Mouse (Mus musculus) kidney, postnatal 25 days (tissue): ENCODE measurements around the gene Slamf9.

Source experiments
- DNase-seq, 2 experiments: peaks; one replicate each; pipeline ENCODE4 v3.0.0; 2021; ENCODE audit warnings: mixed read lengths in 2 of 2

Gene Slamf9

DNA sequence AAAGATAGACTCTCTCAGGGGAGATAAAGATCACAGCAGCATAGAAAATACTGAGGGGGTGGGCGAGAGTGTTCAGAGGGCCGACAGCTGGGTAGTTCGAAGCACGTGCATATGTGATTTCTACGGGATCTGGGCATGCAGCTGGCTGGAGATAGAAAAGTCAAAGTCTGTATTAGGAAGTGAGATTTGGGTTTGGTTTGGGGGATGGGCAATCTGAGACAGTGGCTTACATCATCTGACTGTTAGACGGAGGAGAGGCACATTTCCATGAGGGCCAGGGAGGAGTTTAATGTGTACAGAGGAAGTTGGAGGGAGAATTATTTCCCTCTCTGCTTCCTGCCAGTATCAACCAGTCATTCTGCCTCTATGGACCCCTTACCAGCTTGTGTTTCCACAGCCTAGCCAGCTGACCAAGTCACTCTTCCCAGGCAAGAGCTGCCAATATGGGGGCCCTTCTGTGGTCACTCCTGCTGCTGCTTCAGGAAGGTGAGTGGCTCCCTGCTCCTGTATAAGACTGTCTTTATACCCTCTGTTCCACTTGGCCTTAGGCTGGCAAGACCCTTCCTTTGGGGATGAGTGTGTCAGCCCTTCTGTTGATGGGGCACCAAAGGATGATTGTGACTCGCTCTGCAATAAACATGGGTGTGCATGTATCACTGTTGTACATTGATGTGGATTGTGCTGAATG, at the start of gene Slamf9:
Gene Slamf9 (plus strand): TSS at position 305 of the 688 bp plus-strand sequence.
- no peak for DNase-seq

DNA sequence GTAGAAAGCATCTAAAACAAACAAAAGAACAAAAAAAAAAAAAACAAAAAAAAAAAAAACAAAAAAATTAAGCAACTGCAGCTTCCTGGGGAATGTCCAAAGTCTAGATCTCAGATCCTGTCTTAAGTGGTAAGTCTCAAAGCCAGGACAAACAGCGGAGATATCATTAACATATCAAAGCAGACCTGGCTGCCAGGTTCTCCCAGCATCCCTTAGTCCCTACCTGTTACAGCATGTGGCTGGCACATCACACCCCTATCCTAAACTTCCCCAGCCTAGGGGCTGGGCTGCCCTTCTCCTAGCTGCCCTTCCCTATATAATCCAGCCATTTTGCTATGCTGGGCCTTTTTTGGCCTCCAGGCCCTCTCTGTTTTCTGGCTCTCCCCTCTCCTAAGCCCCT, 48.7 kb upstream of the Slamf9 start:
- DNase-seq = no peak

- no peak for DNase-seq
Observed at GRCm38 (mm10) chr1:172427841-172428240, 47.3 kb upstream of the Slamf9 start.

GRCm38 (mm10) chr1:172428614-172429013, 46.5 kb upstream of the Slamf9 start:
- DNase-seq = no peak

GRCm38 (mm10) chr1:172430731-172431220, 44.4 kb upstream of the Slamf9 start:
- no peak for DNase-seq

DNA sequence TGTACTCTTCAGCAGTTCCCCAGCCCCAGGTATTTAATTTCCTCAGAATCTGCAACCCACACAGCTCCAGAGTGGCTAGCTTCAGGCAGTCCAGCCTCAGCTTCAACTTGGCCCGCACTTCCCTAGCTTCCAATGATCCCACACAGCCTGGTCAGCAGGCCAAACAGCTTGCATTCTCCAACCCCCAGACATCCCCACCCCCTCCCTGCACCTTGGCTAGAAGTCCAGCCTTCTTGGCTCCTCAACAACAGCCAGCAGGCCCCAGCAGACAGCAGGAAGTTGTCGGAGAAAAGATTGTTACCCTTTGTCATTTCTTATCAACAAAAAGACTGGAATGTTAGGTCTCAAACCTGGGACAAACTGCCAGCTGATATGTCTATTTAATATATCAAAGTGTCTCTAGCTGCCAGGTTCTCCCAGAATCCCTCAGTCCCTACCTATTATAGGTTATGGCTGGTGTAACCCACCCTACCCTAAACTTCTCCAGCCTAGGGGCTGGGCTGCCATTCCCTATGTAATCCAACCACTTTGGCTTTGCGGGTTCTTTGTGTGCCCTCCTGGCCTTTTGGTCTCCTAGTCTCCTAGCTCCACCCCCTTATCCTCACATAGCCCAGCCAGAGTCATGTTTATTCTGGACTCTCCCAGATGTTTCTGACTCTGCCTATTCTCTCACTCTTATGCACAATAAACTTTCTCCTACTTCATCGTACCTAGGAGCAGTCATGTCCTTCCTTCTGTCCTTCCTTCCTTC, 43.1 kb upstream of the Slamf9 start:
- DNase-seq = peak; percentile 72 to 87

DNA sequence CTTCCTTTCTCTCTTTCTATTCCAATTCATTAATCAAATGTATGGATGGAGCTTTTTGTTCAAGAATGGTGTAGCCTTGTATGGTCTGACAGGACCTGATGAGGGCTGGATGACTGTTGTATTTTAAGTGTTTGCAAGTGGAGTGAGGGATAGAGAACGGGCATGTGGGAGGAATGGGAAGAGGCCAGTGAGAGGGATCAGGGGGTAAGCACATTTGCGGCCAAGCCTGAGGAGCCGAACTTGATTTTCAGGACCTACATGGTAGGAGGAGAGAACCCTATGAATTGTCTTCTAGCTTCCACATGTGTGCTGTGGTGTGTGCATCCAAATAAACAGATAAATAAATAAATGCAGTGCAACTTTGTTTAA, 42.6 kb upstream of the Slamf9 start:
- no peak for DNase-seq

DNA sequence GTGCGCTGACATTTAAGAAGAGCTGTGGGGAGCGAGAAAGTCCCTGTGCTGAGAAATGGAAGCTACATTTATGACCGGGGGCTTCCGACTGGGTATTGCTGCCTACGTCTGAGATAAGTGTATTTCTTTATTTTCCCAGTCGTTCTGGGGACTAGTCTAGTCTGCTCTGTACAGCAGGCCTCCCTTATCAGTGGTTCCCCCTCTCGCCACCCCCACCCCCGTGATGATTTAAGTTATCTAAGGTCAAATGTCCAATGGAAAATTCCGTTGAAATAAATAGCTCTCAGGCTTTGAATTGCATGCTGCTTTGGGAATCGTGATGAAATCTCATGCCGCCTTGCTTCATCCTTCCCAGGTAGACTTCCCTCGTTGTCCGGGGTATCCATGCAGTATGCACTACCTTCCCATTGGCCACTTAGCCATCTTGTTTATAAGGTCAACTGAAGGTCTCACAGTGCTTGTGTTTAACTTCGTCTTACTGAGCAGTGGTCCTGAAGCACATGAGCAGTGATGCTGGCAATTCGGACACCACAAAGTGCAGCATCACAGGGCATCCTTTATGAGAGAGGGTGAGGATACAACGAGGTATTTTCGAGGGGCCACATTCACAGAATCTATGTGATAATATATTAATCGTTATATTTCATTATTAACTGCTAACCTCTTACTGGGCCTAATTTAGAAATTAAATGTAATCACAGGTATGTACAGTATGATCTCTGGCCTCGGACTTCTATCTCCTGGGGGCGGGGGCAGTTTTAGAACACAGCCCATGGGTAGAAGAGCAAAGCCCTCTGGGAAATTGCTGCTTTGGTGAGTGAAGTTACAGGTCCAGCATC, 41.9 kb upstream of the Slamf9 start:
- DNase-seq = no peak

DNA sequence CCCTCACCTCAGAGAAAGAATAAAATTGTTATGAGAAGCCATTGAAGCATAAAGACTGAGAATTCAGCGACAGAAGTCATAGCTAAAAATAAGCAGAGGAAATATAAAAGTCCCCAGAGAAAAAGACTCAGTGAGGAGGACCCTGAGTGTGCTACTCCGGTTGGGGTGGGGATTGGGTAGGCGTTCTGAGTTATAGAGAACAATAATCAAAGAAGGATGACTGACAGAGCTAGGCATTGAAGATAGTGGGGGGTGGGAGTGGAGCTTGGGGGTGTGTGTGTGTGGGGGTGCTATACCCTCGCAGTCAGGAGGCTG, 41.4 kb upstream of the Slamf9 start:
- no peak for DNase-seq

DNA sequence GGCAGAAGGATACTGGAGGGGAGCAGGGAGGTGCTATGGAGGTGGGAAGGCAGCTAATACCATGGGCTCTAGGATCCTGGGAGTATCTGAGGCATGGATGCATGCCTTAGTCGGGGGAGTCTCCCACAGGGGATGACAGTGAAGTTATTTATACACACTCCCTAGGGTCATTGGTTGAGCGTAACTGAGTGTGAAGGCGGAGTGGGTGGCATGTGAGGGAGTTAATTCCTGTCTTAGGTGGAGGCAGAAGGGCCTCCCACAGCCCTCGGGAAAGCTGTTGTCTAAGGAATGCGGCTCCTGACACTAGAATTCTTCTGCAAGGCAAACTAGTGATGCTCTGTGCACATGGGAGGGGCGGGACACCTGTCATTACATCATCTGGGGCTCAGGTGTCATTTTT, 38.4 kb upstream of the Slamf9 start:
- no peak for DNase-seq

GRCm38 (mm10) chr1:172438621-172439020, 36.5 kb upstream of the Slamf9 start:
- no peak for DNase-seq

GRCm38 (mm10) chr1:172440521-172440920, 34.6 kb upstream of the Slamf9 start:
- DNase-seq = no peak

DNA sequence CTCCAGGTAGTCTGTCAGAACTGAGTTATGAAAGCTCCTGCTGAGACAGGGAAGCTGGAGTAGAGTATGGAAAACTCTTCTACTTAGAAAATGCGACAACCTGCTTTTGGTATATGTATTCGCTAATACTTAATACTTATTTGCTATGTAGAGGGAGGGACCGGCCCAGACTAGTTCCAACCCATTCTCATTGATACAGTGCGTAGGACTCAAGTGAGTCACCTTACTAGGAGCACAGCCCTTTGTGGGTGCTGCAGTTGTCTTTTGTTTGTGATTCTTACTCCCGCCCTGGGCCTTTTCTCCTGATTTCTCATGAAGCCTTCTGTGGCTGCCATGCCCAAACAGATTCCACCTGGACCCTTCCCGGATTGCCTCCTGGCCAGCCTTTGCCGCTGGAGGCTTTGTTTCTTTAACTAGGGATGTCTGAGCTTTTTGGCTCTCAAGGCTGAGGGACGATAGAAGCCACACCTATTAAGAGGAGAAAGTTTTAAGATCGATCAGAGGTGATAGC, 33.2 kb upstream of the Slamf9 start:
- DNase-seq = no peak

GRCm38 (mm10) chr1:172450226-172450625, 24.9 kb upstream of the Slamf9 start:
- no peak for DNase-seq

DNA sequence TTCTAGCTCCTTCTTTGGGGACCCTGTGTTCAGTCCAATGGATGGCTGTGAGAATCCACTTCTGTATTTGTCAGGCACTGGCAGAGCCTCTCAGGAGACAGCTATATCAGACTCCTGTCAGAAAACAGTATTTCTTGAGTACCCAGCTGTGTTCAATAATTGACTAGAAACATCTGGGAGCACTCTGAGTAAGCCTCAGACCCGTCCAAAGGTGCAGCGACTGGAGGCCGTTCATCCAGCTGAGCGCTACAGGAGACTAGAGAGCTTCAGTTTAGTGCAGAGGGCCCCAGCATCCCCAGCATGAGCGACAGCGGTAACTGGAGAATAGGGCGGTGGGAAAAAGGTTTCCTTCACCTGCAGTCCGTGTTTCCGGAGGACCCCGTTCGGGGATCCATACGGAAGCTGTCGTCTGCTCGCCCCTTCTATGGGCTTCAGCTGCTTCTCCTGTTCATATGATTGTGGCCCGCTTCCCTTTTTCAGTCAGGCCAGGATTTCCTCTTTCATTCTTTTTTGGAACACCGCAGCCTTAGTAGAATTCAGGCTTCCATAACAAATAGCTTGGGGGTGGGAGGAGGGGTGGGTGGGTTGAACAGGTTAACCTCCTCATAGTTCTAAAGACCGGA, 24.2 kb upstream of the Slamf9 start:
- no peak for DNase-seq

- DNase-seq = peak; percentile 35 to 49
Observed at GRCm38 (mm10) chr1:172452911-172453310, 22.2 kb upstream of the Slamf9 start.

GRCm38 (mm10) chr1:172453810-172454209, 21.3 kb upstream of the Slamf9 start:
- no peak for DNase-seq

GRCm38 (mm10) chr1:172455416-172455815, 19.7 kb upstream of the Slamf9 start:
- DNase-seq = no peak

- DNase-seq = no peak
Observed at GRCm38 (mm10) chr1:172456001-172456677, 19.0 kb upstream of the Slamf9 start.

DNA sequence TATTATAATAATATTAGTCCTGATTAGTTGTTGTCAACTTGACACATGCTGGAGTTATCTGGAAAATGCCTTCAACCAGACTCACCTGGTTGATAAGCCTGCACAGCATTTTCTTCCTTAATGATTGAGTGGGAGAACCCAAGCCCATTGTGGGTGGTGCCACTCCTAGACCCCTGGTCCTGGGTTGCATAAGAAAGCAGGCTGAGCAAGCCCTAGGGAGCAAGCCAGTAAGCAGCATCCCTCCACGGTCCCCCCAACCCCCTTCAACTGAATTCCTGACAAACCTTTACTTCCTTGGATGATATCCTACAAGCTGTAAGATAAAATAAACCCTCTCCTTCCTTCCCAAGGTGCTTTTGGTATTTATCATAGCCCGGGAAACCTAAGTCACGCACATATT, 18.0 kb upstream of the Slamf9 start:
- DNase-seq = no peak

GRCm38 (mm10) chr1:172458041-172458440, 17.1 kb upstream of the Slamf9 start:
- DNase-seq = no peak

- DNase-seq = no peak
Observed at GRCm38 (mm10) chr1:172461602-172462001, 13.6 kb upstream of the Slamf9 start.
